Mouse (Mus musculus) cortical plate, adult 2 months (tissue): Measurements from ENCODE around the gene Cdc42ep1.

Experiments
- CTCF ChIP-seq: fragments of 200-500 bp; IDR thresholded peaks from 2 replicates; pipeline ENCODE4 v1.5.1; 2011; ENCODE audit warnings: mild to moderate bottlenecking, control low read depth, low read length; ENCODE audit not compliant: insufficient read depth; ENCODE audit errors: extremely low read depth
- POLR2A ChIP-seq: fragments of 200-500 bp; IDR thresholded peaks from 2 replicates; pipeline ENCODE4 v1.6.1; 2011; ENCODE audit warnings: mild to moderate bottlenecking, low read length, control low read depth; ENCODE audit not compliant: insufficient read depth; ENCODE audit errors: extremely low read depth

DNA sequence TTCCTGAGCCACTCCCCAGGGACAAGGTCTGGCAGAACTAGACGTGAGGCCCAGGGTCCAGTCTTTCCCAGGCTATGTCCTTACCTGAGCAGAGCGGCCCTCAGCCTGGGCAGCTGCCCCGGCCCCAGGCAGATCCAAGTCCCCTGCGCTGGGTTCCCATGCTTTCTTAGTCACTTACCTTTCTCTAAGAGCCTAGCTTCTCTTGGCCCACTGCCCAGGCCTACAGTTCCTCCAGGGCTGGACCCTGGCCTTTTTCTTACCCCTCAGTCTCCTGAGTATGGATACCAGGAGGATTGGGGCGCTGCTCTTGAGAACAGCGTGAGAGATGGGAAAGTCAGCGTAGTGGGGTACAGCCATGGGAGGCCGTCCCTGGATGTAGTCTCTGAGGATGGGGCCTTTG is 38.0 kb downstream of the Cdc42ep1 start:
- TF ChIP-seq POLR2A, result no peak
- no peak for TF ChIP-seq CTCF
